Mouse (Mus musculus) 3134 (cell line): ENCODE measurements around the gene Pald1.
A peak's percentile ranks its signal among the peaks of the same experiment; 100 is the strongest.

Experiments used
- DNase-seq: peaks from one replicate; pipeline ENCODE4 v3.0.0-alpha.2; 2011; ENCODE audit warnings: low spot score; ENCODE audit not compliant: insufficient read length; ENCODE audit errors: extremely low read depth

Gene Pald1

GRCm38 (mm10) chr10:61383021-61383714, at the start of gene Pald1:
Gene Pald1, minus strand, starts transcription at chr10:61383530.
- DNase-seq = peak; percentile 96

- DNase-seq = no peak
Observed at GRCm38 (mm10) chr10:61431375-61431774, 48.0 kb upstream of the Pald1 start.

- DNase-seq = no peak
Observed at GRCm38 (mm10) chr10:61429043-61429442, 45.7 kb upstream of the Pald1 start.

- DNase-seq = no peak
Observed at GRCm38 (mm10) chr10:61428416-61428815, 45.1 kb upstream of the Pald1 start.

- no peak for DNase-seq
Observed at GRCm38 (mm10) chr10:61427951-61428350, 44.6 kb upstream of the Pald1 start.

- no peak for DNase-seq
Observed at GRCm38 (mm10) chr10:61426251-61426757, 43.0 kb upstream of the Pald1 start.

- DNase-seq = no peak
Observed at GRCm38 (mm10) chr10:61425047-61425446, 41.7 kb upstream of the Pald1 start.

GRCm38 (mm10) chr10:61424500-61424899, 41.2 kb upstream of the Pald1 start:
- DNase-seq = no peak

GRCm38 (mm10) chr10:61423289-61423688, 40.0 kb upstream of the Pald1 start:
- no peak for DNase-seq

- DNase-seq = no peak
Observed at GRCm38 (mm10) chr10:61422861-61423260, 39.5 kb upstream of the Pald1 start.

- DNase-seq = no peak
Observed at GRCm38 (mm10) chr10:61420011-61420410, 36.7 kb upstream of the Pald1 start.

- DNase-seq = no peak
Observed at GRCm38 (mm10) chr10:61419146-61419545, 35.8 kb upstream of the Pald1 start.

GRCm38 (mm10) chr10:61418131-61418900, 35.0 kb upstream of the Pald1 start:
- no peak for DNase-seq

- no peak for DNase-seq
Observed at GRCm38 (mm10) chr10:61417672-61418071, 34.3 kb upstream of the Pald1 start, which contains the start of gene Nodal. Gene Nodal, plus strand, starts transcription at chr10:61417972.

- no peak for DNase-seq
Observed at GRCm38 (mm10) chr10:61417046-61417445, 33.7 kb upstream of the Pald1 start.

- DNase-seq = no peak
Observed at GRCm38 (mm10) chr10:61416561-61416960, 33.2 kb upstream of the Pald1 start.

GRCm38 (mm10) chr10:61415890-61416289, 32.6 kb upstream of the Pald1 start:
- DNase-seq = no peak

- no peak for DNase-seq
Observed at GRCm38 (mm10) chr10:61415240-61415639, 31.9 kb upstream of the Pald1 start.

- no peak for DNase-seq
Observed at GRCm38 (mm10) chr10:61412910-61413625, 29.7 kb upstream of the Pald1 start.

GRCm38 (mm10) chr10:61410193-61410592, 26.9 kb upstream of the Pald1 start:
- DNase-seq = no peak

- DNase-seq = no peak
Observed at GRCm38 (mm10) chr10:61409776-61410175, 26.4 kb upstream of the Pald1 start.
